Mouse (Mus musculus): ENCODE data around the gene Tpmt. TPM values are rescaled to one million over a fixed set of nuclear protein-coding genes. Genes with fewer than 3 reads are reported as not detected.

The Tpmt gene
- polyA plus RNA-seq, 1 experiment from 2014 or later, result 11.5 TPM

GRCm38 (mm10) chr13:47001590-47001989 lies 42.9 kb downstream of the Tpmt start:
- Histone ChIP-seq H3K27me3 (no peaks in the 10 kb centered on the region; the same call in 1 of the 2 replicates), H3K4me3 (replicated peaks) (no peak overlapping the region), H3K36me3 (replicated peaks) (no peaks in the 10 kb centered on the region), H3K9ac (no peak overlapping the region), H3K4me1 (replicated peaks) (no peaks in the 10 kb centered on the region), H3K4me2 (no peak overlapping the region), H3K9me3 (replicated peaks) (no peaks in the 10 kb centered on the region), H3K27ac (replicated peaks) (no peak overlapping the region)
- 60% methylated on average over 4 of the region's 4 CpGs for WGBS (ENCODE audit: insufficient replicate concordance)
- no peak for ATAC-seq (ENCODE audit: insufficient read depth)

- Histone ChIP-seq H3K36me3 (replicated peaks) (no peaks in the 10 kb centered on the region), H3K4me1 (replicated peaks) (no peaks in the 10 kb centered on the region), H3K9me3 (replicated peaks) (no peaks in the 10 kb centered on the region), H3K27ac (replicated peaks) (no peak overlapping the region), H3K27me3 (no peaks in the 10 kb centered on the region; the same call in 1 of the 2 replicates), H3K4me2 (no peak overlapping the region), H3K4me3 (replicated peaks) (no peak overlapping the region), H3K9ac (no peak overlapping the region)
- 51% methylated on average over 5 of the region's 5 CpGs for WGBS (ENCODE audit: insufficient replicate concordance)
- no peak for ATAC-seq (ENCODE audit: insufficient read depth)
Observed at GRCm38 (mm10) chr13:46999498-46999897, 45.0 kb downstream of the Tpmt start.

- ATAC-seq (ENCODE audit: insufficient read depth), result no peak
- Histone ChIP-seq H3K36me3 (replicated peaks) (no peaks in the 10 kb centered on the region), H3K27ac (replicated peaks) (no peak overlapping the region), H3K4me1 (replicated peaks) (no peaks in the 10 kb centered on the region), H3K9ac (no peak overlapping the region), H3K27me3 (no peaks in the 10 kb centered on the region; the same call in 1 of the 2 replicates), H3K9me3 (replicated peaks) (no peaks in the 10 kb centered on the region), H3K4me2 (no peak overlapping the region), H3K4me3 (replicated peaks) (no peak overlapping the region)
- WGBS (ENCODE audit: insufficient replicate concordance), result 34% methylated on average over 4 of the region's 4 CpGs
Observed at GRCm38 (mm10) chr13:46997355-46997754, 47.2 kb downstream of the Tpmt start.

GRCm38 (mm10) chr13:46993274-46993551 lies 51.3 kb downstream of the Tpmt start:
- 69% methylated on average over 2 of the region's 2 CpGs for WGBS (ENCODE audit: insufficient replicate concordance)
- Histone ChIP-seq H3K27me3 (no peaks in the 10 kb centered on the region; the same call in 1 of the 2 replicates), H3K9ac (no peak overlapping the region), H3K4me1 (replicated peaks) (no peaks in the 10 kb centered on the region), H3K9me3 (replicated peaks) (no peaks in the 10 kb centered on the region), H3K36me3 (replicated peaks) (no peaks in the 10 kb centered on the region), H3K4me2 (no peak overlapping the region), H3K4me3 (replicated peaks) (no peak overlapping the region), H3K27ac (replicated peaks) (no peak overlapping the region)
- no peak for ATAC-seq (ENCODE audit: insufficient read depth)

GRCm38 (mm10) chr13:46992516-46993273 lies 51.8 kb downstream of the Tpmt start:
- no peak overlapping the region for H3K4me2 ChIP-seq
- H3K9me3 ChIP-seq (replicated peaks), result no peaks in the 10 kb centered on the region
- no peaks in the 10 kb centered on the region for H3K36me3 ChIP-seq (replicated peaks)
- WGBS (ENCODE audit: insufficient replicate concordance), result 66% methylated on average over 7 of the region's 7 CpGs
- H3K9ac ChIP-seq, result no peak overlapping the region
- H3K27ac ChIP-seq (replicated peaks), result no peak overlapping the region
- no peaks in the 10 kb centered on the region for H3K4me1 ChIP-seq (replicated peaks)
- ATAC-seq (ENCODE audit: insufficient read depth), result no peak
- no peak overlapping the region for H3K4me3 ChIP-seq (replicated peaks)
- no peaks in the 10 kb centered on the region; the same call in 1 of the 2 replicates for H3K27me3 ChIP-seq

- WGBS (ENCODE audit: insufficient replicate concordance), result 21% methylated on average over 4 of the region's 4 CpGs
- Histone ChIP-seq H3K36me3 (replicated peaks) (no peaks in the 10 kb centered on the region), H3K4me1 (replicated peaks) (no peaks in the 10 kb centered on the region), H3K27me3 (no peaks in the 10 kb centered on the region), H3K4me2 (no peak overlapping the region), H3K9ac (no peak overlapping the region), H3K27ac (replicated peaks) (no peak overlapping the region), H3K4me3 (replicated peaks) (no peak overlapping the region), H3K9me3 (replicated peaks) (no peaks in the 10 kb centered on the region)
- no peak for ATAC-seq (ENCODE audit: insufficient read depth)
Observed at GRCm38 (mm10) chr13:46990376-46991011, 54.0 kb downstream of the Tpmt start.

- no peaks in the 10 kb centered on the region for H3K9me3 ChIP-seq (replicated peaks)
- no peaks in the 10 kb centered on the region for H3K4me1 ChIP-seq (replicated peaks)
- H3K27ac ChIP-seq (replicated peaks), result no peak overlapping the region
- WGBS (ENCODE audit: insufficient replicate concordance), result 59% methylated on average over 8 of the region's 8 CpGs
- H3K4me2 ChIP-seq, result no peak overlapping the region
- no peak overlapping the region for H3K9ac ChIP-seq
- H3K4me3 ChIP-seq (replicated peaks), result no peak overlapping the region
- H3K27me3 ChIP-seq, result no peaks in the 10 kb centered on the region
- H3K36me3 ChIP-seq (replicated peaks), result no peaks in the 10 kb centered on the region
- no peak for ATAC-seq (ENCODE audit: insufficient read depth)
Observed at GRCm38 (mm10) chr13:46987941-46988340, 56.6 kb downstream of the Tpmt start.

- 60% methylated on average over 6 of the region's 6 CpGs for WGBS (ENCODE audit: insufficient replicate concordance)
Observed at GRCm38 (mm10) chr13:46986208-46986607, 58.3 kb downstream of the Tpmt start.

GRCm38 (mm10) chr13:46983878-46984277 lies 60.7 kb downstream of the Tpmt start:
- Histone ChIP-seq H3K4me1 (replicated peaks) (peaks cover 6% of the 10 kb centered on the region; the same call in 1 of the 2 replicates), H3K27me3 (no peaks in the 10 kb centered on the region), H3K36me3 (replicated peaks) (no peaks in the 10 kb centered on the region), H3K4me2 (no peak overlapping the region), H3K4me3 (replicated peaks) (no peak overlapping the region), H3K9ac (no peak overlapping the region), H3K9me3 (replicated peaks) (no peaks in the 10 kb centered on the region), H3K27ac (replicated peaks) (no peak overlapping the region)
- 44% methylated on average over 2 of the region's 2 CpGs for WGBS (ENCODE audit: insufficient replicate concordance)
- no peak for ATAC-seq (ENCODE audit: insufficient read depth)

More at GRCm38 (mm10) chr13:46986208-46986607, 58.3 kb downstream of the Tpmt start:
- Histone ChIP-seq H3K36me3 (replicated peaks) (no peaks in the 10 kb centered on the region), H3K4me2 (no peak overlapping the region), H3K27ac (replicated peaks) (no peak overlapping the region), H3K9ac (no peak overlapping the region), H3K4me3 (replicated peaks) (no peak overlapping the region), H3K27me3 (no peaks in the 10 kb centered on the region), H3K9me3 (replicated peaks) (no peaks in the 10 kb centered on the region), H3K4me1 (replicated peaks) (no peaks in the 10 kb centered on the region)
- ATAC-seq (ENCODE audit: insufficient read depth), result no peak

- no peak for ATAC-seq (ENCODE audit: insufficient read depth)
- H3K27me3 ChIP-seq, result no peaks in the 10 kb centered on the region
- no peak overlapping the region for H3K4me2 ChIP-seq
- H3K9ac ChIP-seq, result no peak overlapping the region
- no peaks in the 10 kb centered on the region for H3K9me3 ChIP-seq (replicated peaks)
- WGBS (ENCODE audit: insufficient replicate concordance), result 20% methylated on average over 13 of the region's 13 CpGs
- no peaks in the 10 kb centered on the region for H3K36me3 ChIP-seq (replicated peaks)
- H3K27ac ChIP-seq (replicated peaks), result no peak overlapping the region
- H3K4me1 ChIP-seq (replicated peaks), result peaks cover 6% of the 10 kb centered on the region; the same call in 1 of the 2 replicates
- no peak overlapping the region for H3K4me3 ChIP-seq (replicated peaks)
Observed at GRCm38 (mm10) chr13:46979836-46980490, 64.6 kb downstream of the Tpmt start.

- no peak for ATAC-seq (ENCODE audit: insufficient read depth)
- Histone ChIP-seq H3K4me2 (no peak overlapping the region), H3K4me3 (replicated peaks) (no peak overlapping the region), H3K36me3 (replicated peaks) (no peaks in the 10 kb centered on the region), H3K27ac (replicated peaks) (no peak overlapping the region), H3K9me3 (replicated peaks) (no peaks in the 10 kb centered on the region), H3K27me3 (no peaks in the 10 kb centered on the region), H3K9ac (no peak overlapping the region), H3K4me1 (replicated peaks) (peaks cover 6% of the 10 kb centered on the region; the same call in 1 of the 2 replicates)
- 58% methylated on average over 7 of the region's 7 CpGs for WGBS (ENCODE audit: insufficient replicate concordance)
Observed at GRCm38 (mm10) chr13:46976532-46976931, 68.0 kb downstream of the Tpmt start.
